Mouse (Mus musculus): ENCODE results near the gene Zfp933. TPM values are rescaled to one million over a fixed set of nuclear protein-coding genes. Genes with fewer than 3 reads are reported as not detected.

The Zfp933 gene
- polyA plus RNA-seq (2014; fragmentation: Nextera tagmentation; extraction: Ambion mirVana), result 4.9 and 7.9 TPM in 2 replicates

- Histone ChIP-seq H3K4me2 (replicated peaks; ENCODE audit: low read depth, low read length) (peak within 1 kb of the TSS; percentile 50), H3K27me3 (ENCODE audit: control insufficient read depth, insufficient read depth, low read length) (no peaks in the 10 kb centered on the region), H3K4me1 (ENCODE audit: control insufficient read depth, insufficient read depth, low read length) (peaks cover 4% of the 10 kb centered on the region; the same call in 1 of the 2 replicates), H3K4me3 (ENCODE audit: low read depth, low read length) (peak within 1 kb of the TSS; percentile 71), H3K27ac (ENCODE audit: low read length) (0 out of 2 replicates have a peak within 1 kb of the TSS, but pooled peaks have one; percentile 21), H3K9me3 (ENCODE audit: control insufficient read depth, low read depth, low read length) (peaks cover 3% of the 10 kb centered on the region; the same call in 1 of the 2 replicates), H3K9ac (replicated peaks; ENCODE audit: low read depth, low read length) (peak within 1 kb of the TSS; percentile 52), H3K36me3 (ENCODE audit: control insufficient read depth, insufficient read depth, low read length) (0 out of 2 replicates have a peak, but pooled peaks cover 2% of the 10 kb centered on the region)
- WGBS, result 2% methylated on average over 23 of the region's 23 CpGs
- peak; percentile 89 for ATAC-seq (ENCODE audit: insufficient number of reproducible peaks, insufficient read depth, low FRiP score, low read depth)
These were observed at the start of gene Zfp933 for GRCm38 (mm10) chr4:147847614-147848583. Zfp933 (minus strand) TSS chr4:147848366.

GRCm38 (mm10) chr4:147897348-147897747 lies 49.2 kb upstream of the Zfp933 start:
- peaks cover 63% of the 10 kb centered on the region for H3K36me3 ChIP-seq (ENCODE audit: control insufficient read depth, insufficient read depth, low read length)
- H3K4me2 ChIP-seq (replicated peaks; ENCODE audit: low read depth, low read length), result no peak overlapping the region
- no peak overlapping the region for H3K27ac ChIP-seq (ENCODE audit: low read length)
- H3K9ac ChIP-seq (replicated peaks; ENCODE audit: low read depth, low read length), result no peak overlapping the region
- H3K9me3 ChIP-seq (ENCODE audit: control insufficient read depth, low read depth, low read length), result no peaks in the 10 kb centered on the region
- ATAC-seq (ENCODE audit: insufficient number of reproducible peaks, insufficient read depth, low FRiP score, low read depth), result no peak
- no peak overlapping the region for H3K4me3 ChIP-seq (ENCODE audit: low read depth, low read length)
- WGBS, result 81% methylated on average over 3 of the region's 3 CpGs
- no peaks in the 10 kb centered on the region for H3K4me1 ChIP-seq (ENCODE audit: control insufficient read depth, insufficient read depth, low read length)
- no peaks in the 10 kb centered on the region for H3K27me3 ChIP-seq (ENCODE audit: control insufficient read depth, insufficient read depth, low read length)

- no peaks in the 10 kb centered on the region for H3K4me1 ChIP-seq (ENCODE audit: control insufficient read depth, insufficient read depth, low read length)
- no peak overlapping the region for H3K27ac ChIP-seq (ENCODE audit: low read length)
- H3K36me3 ChIP-seq (ENCODE audit: control insufficient read depth, insufficient read depth, low read length), result peaks cover 67% of the 10 kb centered on the region
- H3K9ac ChIP-seq (replicated peaks; ENCODE audit: low read depth, low read length), result no peak overlapping the region
- ATAC-seq (ENCODE audit: insufficient number of reproducible peaks, insufficient read depth, low FRiP score, low read depth), result no peak
- H3K9me3 ChIP-seq (ENCODE audit: control insufficient read depth, low read depth, low read length), result no peaks in the 10 kb centered on the region
- no peaks in the 10 kb centered on the region for H3K27me3 ChIP-seq (ENCODE audit: control insufficient read depth, insufficient read depth, low read length)
- no peak overlapping the region for H3K4me2 ChIP-seq (replicated peaks; ENCODE audit: low read depth, low read length)
- H3K4me3 ChIP-seq (ENCODE audit: low read depth, low read length), result no peak overlapping the region
- 60% methylated on average over 1 of the region's 1 CpGs for WGBS
These were observed 48.2 kb upstream of the Zfp933 start for GRCm38 (mm10) chr4:147896411-147896810.

- no peak overlapping the region for H3K9ac ChIP-seq (replicated peaks; ENCODE audit: low read depth, low read length)
- no peaks in the 10 kb centered on the region for H3K9me3 ChIP-seq (ENCODE audit: control insufficient read depth, low read depth, low read length)
- H3K27me3 ChIP-seq (ENCODE audit: control insufficient read depth, insufficient read depth, low read length), result no peaks in the 10 kb centered on the region
- no peak overlapping the region for H3K27ac ChIP-seq (ENCODE audit: low read length)
- H3K36me3 ChIP-seq (ENCODE audit: control insufficient read depth, insufficient read depth, low read length), result peaks cover 67% of the 10 kb centered on the region
- H3K4me2 ChIP-seq (replicated peaks; ENCODE audit: low read depth, low read length), result no peak overlapping the region
- no peak overlapping the region for H3K4me3 ChIP-seq (ENCODE audit: low read depth, low read length)
- WGBS, result 91% methylated on average over 4 of the region's 4 CpGs
- ATAC-seq (ENCODE audit: insufficient number of reproducible peaks, insufficient read depth, low FRiP score, low read depth), result no peak
- H3K4me1 ChIP-seq (ENCODE audit: control insufficient read depth, insufficient read depth, low read length), result no peaks in the 10 kb centered on the region
These were observed 47.7 kb upstream of the Zfp933 start for GRCm38 (mm10) chr4:147895815-147896330.

- H3K9ac ChIP-seq (replicated peaks; ENCODE audit: low read depth, low read length), result no peak overlapping the region
- ATAC-seq (ENCODE audit: insufficient number of reproducible peaks, insufficient read depth, low FRiP score, low read depth), result no peak
- no peaks in the 10 kb centered on the region for H3K27me3 ChIP-seq (ENCODE audit: control insufficient read depth, insufficient read depth, low read length)
- H3K36me3 ChIP-seq (ENCODE audit: control insufficient read depth, insufficient read depth, low read length), result peaks cover 54% of the 10 kb centered on the region
- H3K27ac ChIP-seq (ENCODE audit: low read length), result no peak overlapping the region
- H3K4me1 ChIP-seq (ENCODE audit: control insufficient read depth, insufficient read depth, low read length), result no peaks in the 10 kb centered on the region
- H3K9me3 ChIP-seq (ENCODE audit: control insufficient read depth, low read depth, low read length), result no peaks in the 10 kb centered on the region
- no peak overlapping the region for H3K4me2 ChIP-seq (replicated peaks; ENCODE audit: low read depth, low read length)
- H3K4me3 ChIP-seq (ENCODE audit: low read depth, low read length), result no peak overlapping the region
- 79% methylated on average over 6 of the region's 6 CpGs for WGBS
These were observed 42.2 kb upstream of the Zfp933 start for GRCm38 (mm10) chr4:147890341-147890740.

GRCm38 (mm10) chr4:147888237-147888636 lies 40.1 kb upstream of the Zfp933 start:
- Histone ChIP-seq H3K36me3 (ENCODE audit: control insufficient read depth, insufficient read depth, low read length) (peaks cover 53% of the 10 kb centered on the region), H3K9ac (replicated peaks; ENCODE audit: low read depth, low read length) (no peak overlapping the region), H3K4me3 (ENCODE audit: low read depth, low read length) (no peak overlapping the region), H3K9me3 (ENCODE audit: control insufficient read depth, low read depth, low read length) (no peaks in the 10 kb centered on the region), H3K27ac (ENCODE audit: low read length) (no peak overlapping the region), H3K27me3 (ENCODE audit: control insufficient read depth, insufficient read depth, low read length) (no peaks in the 10 kb centered on the region), H3K4me1 (ENCODE audit: control insufficient read depth, insufficient read depth, low read length) (no peaks in the 10 kb centered on the region), H3K4me2 (replicated peaks; ENCODE audit: low read depth, low read length) (no peak overlapping the region)
- no peak for ATAC-seq (ENCODE audit: insufficient number of reproducible peaks, insufficient read depth, low FRiP score, low read depth)
- 83% methylated on average over 4 of the region's 4 CpGs for WGBS

GRCm38 (mm10) chr4:147887277-147887676 lies 39.1 kb upstream of the Zfp933 start:
- Histone ChIP-seq H3K4me1 (ENCODE audit: control insufficient read depth, insufficient read depth, low read length) (no peaks in the 10 kb centered on the region), H3K27me3 (ENCODE audit: control insufficient read depth, insufficient read depth, low read length) (no peaks in the 10 kb centered on the region), H3K27ac (ENCODE audit: low read length) (no peak overlapping the region), H3K4me3 (ENCODE audit: low read depth, low read length) (no peak overlapping the region), H3K4me2 (replicated peaks; ENCODE audit: low read depth, low read length) (no peak overlapping the region), H3K36me3 (ENCODE audit: control insufficient read depth, insufficient read depth, low read length) (peaks cover 62% of the 10 kb centered on the region), H3K9me3 (ENCODE audit: control insufficient read depth, low read depth, low read length) (no peaks in the 10 kb centered on the region), H3K9ac (replicated peaks; ENCODE audit: low read depth, low read length) (no peak overlapping the region)
- WGBS, result 93% methylated on average over 7 of the region's 7 CpGs
- ATAC-seq (ENCODE audit: insufficient number of reproducible peaks, insufficient read depth, low FRiP score, low read depth), result no peak

- Histone ChIP-seq H3K4me3 (ENCODE audit: low read depth, low read length) (no peak overlapping the region), H3K27ac (ENCODE audit: low read length) (no peak overlapping the region), H3K4me2 (replicated peaks; ENCODE audit: low read depth, low read length) (no peak overlapping the region), H3K9ac (replicated peaks; ENCODE audit: low read depth, low read length) (no peak overlapping the region), H3K9me3 (ENCODE audit: control insufficient read depth, low read depth, low read length) (no peaks in the 10 kb centered on the region), H3K4me1 (ENCODE audit: control insufficient read depth, insufficient read depth, low read length) (no peaks in the 10 kb centered on the region), H3K36me3 (ENCODE audit: control insufficient read depth, insufficient read depth, low read length) (peaks cover 69% of the 10 kb centered on the region), H3K27me3 (ENCODE audit: control insufficient read depth, insufficient read depth, low read length) (no peaks in the 10 kb centered on the region)
- WGBS, result 93% methylated on average over 12 of the region's 12 CpGs
- no peak for ATAC-seq (ENCODE audit: insufficient number of reproducible peaks, insufficient read depth, low FRiP score, low read depth)
These were observed 38.0 kb upstream of the Zfp933 start for GRCm38 (mm10) chr4:147886158-147886557.

Data from stomach, embryonic 14.5 days (tissue).